Mouse (Mus musculus): ENCODE measurements around the gene Gm17606. TPM values are rescaled to one million over a fixed set of nuclear protein-coding genes. Genes with fewer than 3 reads are reported as not detected.
A peak's percentile ranks its signal among the peaks of the same experiment; 100 is the strongest.

The Gm17606 gene
- polyA plus RNA-seq, 1 experiment from 2014 or later = not detected

DNA sequence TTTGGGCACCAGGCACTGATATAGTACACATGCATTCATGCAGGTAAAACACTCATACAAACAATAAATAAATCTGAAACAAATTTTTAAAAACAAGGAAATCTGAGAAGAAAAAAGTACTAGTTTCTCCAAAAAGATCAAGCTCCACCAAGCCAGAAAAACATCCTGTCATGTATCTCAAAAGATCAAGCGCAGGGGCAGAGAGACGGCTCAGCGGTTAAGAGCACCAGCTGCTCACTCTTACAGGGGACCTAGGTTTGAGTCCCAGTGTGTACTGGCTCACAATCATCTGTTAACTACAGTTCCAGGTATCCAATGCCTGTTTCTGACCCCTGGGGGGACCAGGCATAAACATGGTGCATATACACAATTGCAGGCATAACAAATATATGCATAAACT is 41.6 kb downstream of the Gm17606 start:
- peaks cover 34% of the 10 kb centered on the region for H3K36me3 ChIP-seq (ENCODE audit: control insufficient read depth, insufficient read depth, low read length)

DNA sequence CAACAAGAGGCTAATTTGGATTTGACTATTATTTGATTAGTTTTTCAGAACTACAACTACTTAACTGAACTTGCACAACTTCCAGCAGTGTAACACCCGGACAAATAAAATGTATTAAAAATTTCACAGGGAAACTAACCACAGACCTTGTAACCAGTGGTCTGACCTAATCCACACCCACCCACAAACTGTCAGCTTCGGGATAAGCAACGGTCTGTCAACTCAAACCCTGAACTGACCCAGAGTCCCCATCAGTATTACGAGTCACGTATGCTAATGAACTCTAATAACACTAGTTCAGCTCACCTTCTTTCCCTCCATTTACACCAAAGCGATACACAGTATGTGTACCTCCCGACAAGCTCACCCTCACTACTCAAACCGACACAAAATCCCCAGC is 44.7 kb downstream of the Gm17606 start:
- Histone ChIP-seq H3K27me3 (ENCODE audit: control insufficient read depth, insufficient read depth, low read length) (no peaks in the 10 kb centered on the region), H3K4me3 (ENCODE audit: low read depth, low read length) (peak overlapping the region; percentile 84), H3K4me1 (ENCODE audit: control insufficient read depth, insufficient read depth, low read length) (peaks cover 13% of the 10 kb centered on the region; the same call in 1 of the 2 replicates), H3K9me3 (ENCODE audit: control insufficient read depth, low read depth, low read length) (no peaks in the 10 kb centered on the region), H3K36me3 (ENCODE audit: control insufficient read depth, insufficient read depth, low read length) (peaks cover 19% of the 10 kb centered on the region), H3K4me2 (replicated peaks; ENCODE audit: low read depth, low read length) (peak overlapping the region; percentile 72), H3K27ac (ENCODE audit: low read length) (no peak overlapping the region), H3K9ac (replicated peaks; ENCODE audit: low read depth, low read length) (peak overlapping the region; percentile 97)
- WGBS = 12% methylated on average over 8 of the region's 8 CpGs
- no peak for ATAC-seq (ENCODE audit: insufficient number of reproducible peaks, insufficient read depth, low FRiP score, low read depth)

More for the DNA sequence above, 41.6 kb downstream of the Gm17606 start:
- no peak overlapping the region for H3K4me2 ChIP-seq (replicated peaks; ENCODE audit: low read depth, low read length)
- ATAC-seq (ENCODE audit: insufficient number of reproducible peaks, insufficient read depth, low FRiP score, low read depth) = no peak
- H3K27me3 ChIP-seq (ENCODE audit: control insufficient read depth, insufficient read depth, low read length) = no peaks in the 10 kb centered on the region
- no peaks in the 10 kb centered on the region for H3K9me3 ChIP-seq (ENCODE audit: control insufficient read depth, low read depth, low read length)
- 85% methylated on average over 3 of the region's 3 CpGs for WGBS
- H3K27ac ChIP-seq (ENCODE audit: low read length) = no peak overlapping the region
- peaks cover 4% of the 10 kb centered on the region; the same call in 1 of the 2 replicates for H3K4me1 ChIP-seq (ENCODE audit: control insufficient read depth, insufficient read depth, low read length)
- no peak overlapping the region for H3K9ac ChIP-seq (replicated peaks; ENCODE audit: low read depth, low read length)
- H3K4me3 ChIP-seq (ENCODE audit: low read depth, low read length) = no peak overlapping the region

DNA sequence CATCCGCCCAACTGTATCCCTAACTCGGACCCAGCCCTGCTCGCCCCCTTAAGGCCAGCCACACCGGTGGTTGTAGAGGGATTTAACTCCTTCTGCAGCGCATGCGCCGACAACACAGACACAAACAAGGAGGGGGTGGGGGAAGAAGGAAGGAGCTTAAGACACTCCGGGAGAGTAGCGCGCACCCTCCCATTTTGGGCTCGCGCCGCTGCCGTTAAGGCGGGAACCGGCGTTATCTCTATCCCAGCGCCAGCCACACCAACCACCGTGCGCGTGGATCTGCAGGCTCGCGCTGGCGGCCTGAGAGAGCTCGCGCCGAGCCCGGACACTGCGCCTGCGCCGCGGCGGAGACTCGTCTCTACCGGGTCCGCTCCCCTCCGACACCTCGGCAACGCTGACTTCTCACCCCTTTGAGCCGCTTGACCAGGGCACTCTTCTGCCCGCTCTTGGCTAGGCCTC is 45.3 kb downstream of the Gm17606 start, which contains the start of gene 1700123O20Rik:
TSS of gene 1700123O20Rik (plus strand) at position 154 of the 459 bp plus-strand sequence.
- Histone ChIP-seq H3K27ac (ENCODE audit: low read length) (peak within 1 kb of the TSS; percentile 96), H3K4me1 (ENCODE audit: control insufficient read depth, insufficient read depth, low read length) (peaks cover 13% of the 10 kb centered on the region; the same call in 1 of the 2 replicates), H3K36me3 (ENCODE audit: control insufficient read depth, insufficient read depth, low read length) (peaks cover 24% of the 10 kb centered on the region), H3K9ac (replicated peaks; ENCODE audit: low read depth, low read length) (peak within 1 kb of the TSS; percentile 97), H3K27me3 (ENCODE audit: control insufficient read depth, insufficient read depth, low read length) (no peaks in the 10 kb centered on the region), H3K4me3 (ENCODE audit: low read depth, low read length) (peak within 1 kb of the TSS; percentile 84), H3K9me3 (ENCODE audit: control insufficient read depth, low read depth, low read length) (no peaks in the 10 kb centered on the region), H3K4me2 (replicated peaks; ENCODE audit: low read depth, low read length) (peak within 1 kb of the TSS; percentile 72)
- WGBS = under 1% methylated on average over 41 of the region's 41 CpGs
- peak; percentile 76 for ATAC-seq (ENCODE audit: insufficient number of reproducible peaks, insufficient read depth, low FRiP score, low read depth)

DNA sequence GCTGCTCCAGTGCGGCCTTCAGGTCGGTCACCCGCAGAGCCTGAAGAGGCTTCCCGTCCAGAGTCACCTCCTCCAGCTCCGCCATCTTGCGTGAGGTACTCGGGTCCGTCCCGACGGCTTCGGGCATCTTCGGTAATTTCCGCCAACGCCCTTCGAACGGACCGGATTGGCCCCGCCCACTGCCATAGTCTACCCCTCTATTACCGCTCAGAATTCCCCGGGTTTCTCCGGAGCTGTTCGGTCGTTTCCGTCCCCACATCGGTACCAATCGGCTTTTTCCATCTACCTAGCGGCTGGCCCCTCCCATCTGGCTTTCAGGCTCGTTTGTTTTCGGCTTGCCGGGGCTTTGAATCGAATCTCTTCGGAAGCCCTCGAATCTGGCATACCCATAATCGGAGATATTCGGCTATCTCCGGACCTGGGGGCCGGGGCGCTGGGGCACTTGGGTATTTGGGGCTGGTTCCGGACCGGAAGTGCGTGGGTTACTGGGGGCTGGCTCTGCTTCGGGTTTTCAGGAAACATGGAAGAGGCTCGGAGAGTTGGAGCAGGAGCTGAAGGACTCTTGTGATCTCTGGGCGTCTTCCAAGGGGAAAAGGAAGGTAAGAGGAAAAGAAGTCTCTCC is 45.9 kb downstream of the Gm17606 start, which contains the start of gene Acin1:
TSS of gene Acin1 (minus strand) at position 410 of the 622 bp plus-strand sequence.
- ATAC-seq (ENCODE audit: insufficient number of reproducible peaks, insufficient read depth, low FRiP score, low read depth) = peak; percentile 96
- Histone ChIP-seq H3K4me1 (ENCODE audit: control insufficient read depth, insufficient read depth, low read length) (peaks cover 13% of the 10 kb centered on the region; the same call in 1 of the 2 replicates), H3K27ac (ENCODE audit: low read length) (peak within 1 kb of the TSS; percentile 96), H3K4me2 (replicated peaks; ENCODE audit: low read depth, low read length) (peak within 1 kb of the TSS; percentile 72), H3K27me3 (ENCODE audit: control insufficient read depth, insufficient read depth, low read length) (no peaks in the 10 kb centered on the region), H3K4me3 (ENCODE audit: low read depth, low read length) (peak within 1 kb of the TSS; percentile 84), H3K9ac (replicated peaks; ENCODE audit: low read depth, low read length) (peak within 1 kb of the TSS; percentile 97), H3K36me3 (ENCODE audit: control insufficient read depth, insufficient read depth, low read length) (peaks cover 24% of the 10 kb centered on the region), H3K9me3 (ENCODE audit: control insufficient read depth, low read depth, low read length) (no peaks in the 10 kb centered on the region)
- WGBS = under 1% methylated on average over 44 of the region's 44 CpGs

DNA sequence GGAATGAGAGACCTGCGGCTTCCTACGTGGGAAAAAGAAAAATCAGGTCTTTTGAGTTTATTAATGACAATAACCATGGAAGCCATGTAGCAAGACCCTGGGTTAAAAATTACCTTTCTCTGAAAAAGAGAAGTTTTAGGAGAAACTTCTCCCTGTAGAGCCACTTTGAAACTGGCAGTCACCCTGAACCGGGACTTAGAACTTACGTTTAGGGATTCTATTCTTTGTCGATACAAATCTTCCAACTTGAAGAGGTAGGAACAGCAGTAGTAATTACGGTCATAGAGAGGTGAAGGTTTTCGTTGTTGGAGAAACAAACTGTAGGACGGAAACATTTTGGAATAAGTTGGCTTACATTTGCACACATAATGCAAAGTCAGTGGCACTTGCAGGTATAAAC is 46.5 kb downstream of the Gm17606 start:
- peaks cover 21% of the 10 kb centered on the region for H3K36me3 ChIP-seq (ENCODE audit: control insufficient read depth, insufficient read depth, low read length)
- H3K9ac ChIP-seq (replicated peaks; ENCODE audit: low read depth, low read length) = peak overlapping the region; percentile 68
- H3K4me1 ChIP-seq (ENCODE audit: control insufficient read depth, insufficient read depth, low read length) = peaks cover 13% of the 10 kb centered on the region; the same call in 1 of the 2 replicates
- no peaks in the 10 kb centered on the region for H3K9me3 ChIP-seq (ENCODE audit: control insufficient read depth, low read depth, low read length)
- H3K4me2 ChIP-seq (replicated peaks; ENCODE audit: low read depth, low read length) = peak overlapping the region; percentile 61
- no peak for ATAC-seq (ENCODE audit: insufficient number of reproducible peaks, insufficient read depth, low FRiP score, low read depth)
- H3K27ac ChIP-seq (ENCODE audit: low read length) = peak overlapping the region; percentile 66; the same call in 1 of the 2 replicates
- WGBS = 4% methylated on average over 8 of the region's 8 CpGs
- no peaks in the 10 kb centered on the region for H3K27me3 ChIP-seq (ENCODE audit: control insufficient read depth, insufficient read depth, low read length)
- peak overlapping the region; percentile 84 for H3K4me3 ChIP-seq (ENCODE audit: low read depth, low read length)

DNA sequence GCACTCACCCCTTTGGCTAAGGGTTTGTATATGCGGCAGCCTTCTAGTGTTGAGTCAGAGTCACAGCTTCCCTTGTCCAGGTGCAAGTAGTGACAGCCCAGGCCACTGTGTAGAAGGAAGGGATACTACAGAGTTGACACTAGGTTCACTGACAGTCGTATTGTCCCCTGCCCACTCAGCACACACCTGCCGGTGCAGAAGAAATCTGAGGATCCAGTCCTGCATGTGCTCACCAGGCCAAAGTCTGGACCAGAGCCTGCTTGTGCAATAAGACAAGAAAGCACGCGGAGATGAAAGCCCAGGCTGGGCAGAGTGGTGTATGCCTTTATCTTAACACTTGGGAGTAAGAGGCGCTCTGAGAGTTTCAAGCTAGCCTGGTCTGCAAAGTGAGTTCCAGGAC is 54.3 kb downstream of the Gm17606 start:
- ATAC-seq (ENCODE audit: insufficient number of reproducible peaks, insufficient read depth, low FRiP score, low read depth) = no peak
- peaks cover 15% of the 10 kb centered on the region for H3K36me3 ChIP-seq (ENCODE audit: control insufficient read depth, insufficient read depth, low read length)
- H3K4me2 ChIP-seq (replicated peaks; ENCODE audit: low read depth, low read length) = no peak overlapping the region
- 62% methylated on average over 6 of the region's 6 CpGs for WGBS
- no peak overlapping the region for H3K27ac ChIP-seq (ENCODE audit: low read length)
- no peak overlapping the region for H3K9ac ChIP-seq (replicated peaks; ENCODE audit: low read depth, low read length)
- H3K4me1 ChIP-seq (ENCODE audit: control insufficient read depth, insufficient read depth, low read length) = no peaks in the 10 kb centered on the region
- H3K9me3 ChIP-seq (ENCODE audit: control insufficient read depth, low read depth, low read length) = no peaks in the 10 kb centered on the region
- H3K4me3 ChIP-seq (ENCODE audit: low read depth, low read length) = no peak overlapping the region
- H3K27me3 ChIP-seq (ENCODE audit: control insufficient read depth, insufficient read depth, low read length) = no peaks in the 10 kb centered on the region

DNA sequence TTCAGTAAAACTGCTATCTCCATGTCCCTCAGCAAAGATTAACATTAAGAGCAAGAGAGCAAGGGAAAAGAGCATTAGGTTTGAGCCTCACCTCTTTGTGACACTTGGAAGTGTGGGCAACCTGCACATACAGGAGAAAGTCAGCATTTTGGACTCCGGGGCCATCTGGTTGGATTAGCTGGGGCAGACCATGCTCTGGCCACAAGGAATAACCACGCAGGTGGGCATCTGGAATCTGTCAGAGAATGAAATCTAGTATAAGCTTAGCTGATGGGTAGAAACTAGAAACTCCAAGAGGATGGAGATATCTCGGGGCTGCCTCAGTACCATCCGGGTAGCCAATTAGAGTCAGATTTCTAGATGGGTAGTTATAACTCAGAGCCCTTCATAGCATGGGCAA is 56.0 kb downstream of the Gm17606 start:
- 79% methylated on average over 4 of the region's 4 CpGs for WGBS

More for the DNA sequence above, 56.0 kb downstream of the Gm17606 start:
- no peak overlapping the region for H3K4me2 ChIP-seq (replicated peaks; ENCODE audit: low read depth, low read length)
- H3K27ac ChIP-seq (ENCODE audit: low read length) = no peak overlapping the region
- H3K9me3 ChIP-seq (ENCODE audit: control insufficient read depth, low read depth, low read length) = no peaks in the 10 kb centered on the region
- H3K4me1 ChIP-seq (ENCODE audit: control insufficient read depth, insufficient read depth, low read length) = no peaks in the 10 kb centered on the region
- H3K27me3 ChIP-seq (ENCODE audit: control insufficient read depth, insufficient read depth, low read length) = no peaks in the 10 kb centered on the region
- H3K36me3 ChIP-seq (ENCODE audit: control insufficient read depth, insufficient read depth, low read length) = peaks cover 7% of the 10 kb centered on the region
- no peak for ATAC-seq (ENCODE audit: insufficient number of reproducible peaks, insufficient read depth, low FRiP score, low read depth)
- H3K9ac ChIP-seq (replicated peaks; ENCODE audit: low read depth, low read length) = no peak overlapping the region
- H3K4me3 ChIP-seq (ENCODE audit: low read depth, low read length) = no peak overlapping the region

All from stomach, embryonic 14.5 days (tissue).